Mouse (Mus musculus): ENCODE data around the gene Gm10428.

The Gm10428 gene

DNA sequence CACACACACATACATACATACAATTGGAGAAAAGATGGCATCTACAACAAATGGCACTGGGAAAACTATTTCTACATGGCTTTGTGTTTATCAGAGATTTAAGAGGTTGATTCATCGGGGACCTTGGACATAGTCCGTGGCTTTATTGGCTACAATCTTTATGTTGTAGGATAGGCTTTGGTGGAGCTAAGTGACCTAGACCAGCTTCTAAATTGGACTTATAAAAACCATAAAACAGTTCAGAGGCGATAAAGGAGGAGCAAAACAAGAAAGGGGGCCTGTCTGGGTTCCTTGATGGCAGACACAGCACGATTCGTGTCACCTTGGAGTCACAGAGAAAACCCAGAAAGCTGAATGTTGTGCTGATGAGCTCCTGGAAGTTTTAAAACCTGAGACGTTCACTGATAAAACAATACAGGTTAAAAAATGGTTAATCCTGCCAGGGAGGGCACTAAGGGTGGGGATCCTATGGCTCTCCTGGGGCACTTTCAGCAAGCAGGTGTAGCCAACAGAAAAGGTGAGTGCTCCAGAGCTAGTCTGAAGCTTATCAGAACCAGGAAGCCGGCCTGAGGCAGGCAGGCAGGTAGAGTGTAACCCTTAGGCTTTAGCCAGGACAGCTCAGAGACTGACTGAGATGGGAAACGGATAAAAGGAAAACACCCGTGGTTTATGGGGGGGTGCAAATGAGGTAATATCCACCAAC lies 8.0 kb downstream of the Gm10428 start:
- in situ Hi-C loops (cut with MboI; ENCODE audit: low sequenced_read_pairs) = no loop called here

DNA sequence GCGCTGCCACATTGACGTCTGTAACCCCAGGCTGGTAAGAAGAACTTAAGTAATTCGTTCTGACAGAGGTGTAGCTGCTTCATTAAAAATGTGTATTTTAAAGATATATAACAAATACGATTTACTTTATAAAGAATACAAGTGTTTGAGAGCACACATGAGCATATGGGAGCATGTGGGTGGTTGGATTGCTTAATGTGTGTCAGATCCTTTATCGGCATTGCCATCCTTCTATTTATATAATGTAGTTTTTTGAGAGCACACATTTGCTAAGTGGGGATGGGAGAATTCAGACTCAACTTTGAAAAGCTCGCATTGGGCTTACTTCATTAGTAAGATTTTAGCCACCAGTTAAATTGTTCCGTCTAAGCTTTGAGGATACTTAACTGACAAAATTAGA lies 23.6 kb downstream of the Gm10428 start:
- in situ Hi-C loops (cut with MboI; ENCODE audit: low sequenced_read_pairs) = no loop called here

DNA sequence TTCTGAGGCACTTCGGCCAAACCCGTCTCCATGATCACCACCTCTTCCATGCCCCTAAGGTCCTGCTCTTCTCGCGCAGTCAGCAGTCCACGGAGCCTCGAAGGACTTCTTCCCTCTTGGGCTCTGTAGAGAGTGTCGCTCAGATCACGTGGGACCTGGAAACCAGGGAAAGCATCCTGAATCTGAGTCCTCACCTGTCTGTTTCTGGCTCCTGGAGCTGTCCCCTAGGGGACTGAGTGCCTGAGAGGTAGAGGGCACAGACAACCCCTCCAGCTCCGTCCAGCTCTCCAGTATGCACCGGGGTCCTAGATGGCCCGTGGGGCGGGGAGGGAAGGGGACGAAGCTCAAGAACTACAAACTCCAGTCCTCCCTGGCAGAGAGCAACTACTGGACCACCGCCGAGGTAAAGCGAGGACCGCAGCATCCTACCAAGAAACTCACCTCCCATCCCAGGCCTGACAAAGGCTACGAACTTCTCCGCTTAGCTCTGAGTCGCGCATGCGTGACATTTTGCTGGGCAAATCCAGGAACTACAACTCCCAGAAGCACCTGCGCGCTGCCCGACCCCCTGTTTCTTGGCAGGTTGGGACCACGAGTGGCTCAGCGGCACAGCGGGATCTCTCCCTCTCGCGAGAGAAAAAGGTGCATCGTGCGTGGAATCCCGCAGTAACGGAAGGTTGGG lies 36.2 kb downstream of the Gm10428 start, which contains the start of gene Zfp286:
Zfp286 (minus strand) TSS at position 528 of the 682 bp plus-strand sequence.
- in situ Hi-C loops (cut with MboI; ENCODE audit: low sequenced_read_pairs) = no loop called here

DNA sequence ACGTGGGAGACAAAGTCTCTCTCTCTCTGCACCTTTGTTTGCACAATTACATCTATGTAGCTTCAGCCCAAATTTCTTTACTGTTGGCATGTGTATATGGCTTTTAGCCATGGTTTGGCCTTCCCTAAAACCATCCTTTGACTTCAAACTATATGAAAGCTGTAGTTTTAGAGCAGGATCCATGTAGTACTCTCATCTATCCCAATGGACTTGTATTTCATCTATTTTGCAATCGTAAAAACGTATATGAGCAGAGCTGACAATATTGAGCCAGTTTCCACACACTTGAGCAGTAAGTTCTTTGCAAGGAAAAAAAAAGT lies 36.7 kb downstream of the Gm10428 start:
- in situ Hi-C loops (cut with MboI; ENCODE audit: low sequenced_read_pairs) = no loop called here

Measured in CH12F3 (cell line).